Mouse (Mus musculus): Measurements from ENCODE around the gene Alx1. TPM values are rescaled to one million over a fixed set of nuclear protein-coding genes. Genes with fewer than 3 reads are reported as not detected.

The Alx1 gene
- total RNA-seq (2023): not detected in 2 replicates

DNA sequence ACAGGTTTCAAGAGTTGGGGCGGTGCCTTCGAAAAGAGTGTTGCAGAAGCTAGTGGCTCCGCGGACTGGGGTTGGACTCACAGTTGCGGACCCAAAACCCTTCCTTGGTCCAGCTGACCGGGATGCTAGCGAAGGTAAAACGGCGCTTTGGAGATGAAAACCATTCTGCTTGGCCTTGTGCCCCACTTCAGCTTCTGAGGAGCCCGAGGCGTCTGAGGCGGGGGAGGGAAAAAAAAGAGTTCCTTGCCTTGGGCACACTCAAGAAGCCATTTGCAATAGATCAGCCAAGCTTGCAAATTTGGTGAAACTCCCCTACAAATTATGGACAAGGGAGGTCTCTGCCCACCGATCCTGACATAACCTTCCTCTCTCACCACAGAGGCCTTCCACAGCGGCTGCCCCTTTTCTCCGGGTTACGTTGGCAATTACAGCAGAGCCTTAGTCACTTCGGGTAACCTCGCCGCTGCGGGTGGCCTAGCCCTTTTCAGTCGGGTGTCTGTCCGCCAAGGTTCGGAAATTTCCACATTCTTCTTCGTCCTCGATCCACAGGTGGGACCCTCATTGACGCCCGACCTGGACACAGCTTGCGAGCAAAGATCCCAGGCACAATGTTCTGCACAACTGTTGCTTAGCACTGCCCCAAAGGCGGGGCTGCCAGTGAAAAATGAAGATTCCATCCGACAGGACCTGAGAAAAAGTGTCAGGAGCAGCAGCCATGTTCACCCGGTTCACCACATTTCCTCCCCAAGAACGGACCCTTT lies at the start of gene Alx1:
Gene Alx1 (minus strand): TSS at position 486 of the 761 bp plus-strand sequence.

Other genes with a start within 250 kb of the Alx1 start
- gene Lrriq1, start 206.1 kb upstream of the Alx1 start, total RNA-seq (2023): not detected in 2 replicates

Measured in neutrophil, adult 65 days (primary cell).